Mouse (Mus musculus) midbrain, postnatal 0 days (tissue): ENCODE data around the gene Gjb1. TPM values are rescaled to one million over a fixed set of nuclear protein-coding genes. Genes with fewer than 3 reads are reported as not detected.
A peak's percentile ranks its signal among the peaks of the same experiment; 100 is the strongest.

Source experiments
- ATAC-seq: fragments of 200-750 bp; cut with Nextera tagmentation; 2 replicates; pipeline ENCODE4 v1.8.0; 2017; ENCODE audit warnings: moderate number of reproducible peaks, mild to moderate bottlenecking, moderate TSS enrichment, moderate library complexity; ENCODE audit not compliant: low FRiP score
- DNase-seq: peaks from one replicate; pipeline ENCODE4 v3.0.0-alpha.2; 2015; ENCODE audit warnings: low spot score
- H3K27ac ChIP-seq: fragments of 300-500 bp; sonication (generic); 2 replicates; pipeline ENCODE4 v1.5.1; 2014; ENCODE audit warnings: low read depth, mild to moderate bottlenecking, low read length, mixed read lengths
- H3K27me3 ChIP-seq: fragments of 300-500 bp; sonication (generic); 2 replicates; pipeline ENCODE4 v1.6.1; 2014; ENCODE audit warnings: low read length, control low read depth, mixed read lengths; ENCODE audit not compliant: insufficient read depth
- H3K36me3 ChIP-seq: fragments of 300-500 bp; sonication (generic); 2 replicates; pipeline ENCODE4 v1.6.1; 2014; ENCODE audit warnings: low read length, control low read depth, mixed read lengths; ENCODE audit not compliant: insufficient read depth
- H3K4me1 ChIP-seq: fragments of 300-500 bp; sonication (generic); 2 replicates; pipeline ENCODE4 v1.6.1; 2014; ENCODE audit warnings: mild to moderate bottlenecking, control low read depth, antibody characterized with exemption, low read length, mixed read lengths; ENCODE audit not compliant: insufficient read depth
- H3K4me2 ChIP-seq: fragments of 300-500 bp; sonication (generic); 2 replicates; pipeline ENCODE4 v1.6.1; 2014; ENCODE audit warnings: low read depth, mild to moderate bottlenecking, low read length, mixed read lengths; ENCODE audit not compliant: poor library complexity, severe bottlenecking
- H3K4me3 ChIP-seq: fragments of 300-500 bp; sonication (generic); 2 replicates; pipeline ENCODE4 v1.5.1; 2014; ENCODE audit warnings: low read depth, mild to moderate bottlenecking, low read length, moderate library complexity
- H3K9ac ChIP-seq: fragments of 300-500 bp; sonication (generic); replicated peaks from 2 replicates; pipeline ENCODE4 v1.6.1; 2014; ENCODE audit warnings: mild to moderate bottlenecking, low read length, moderate library complexity, mixed read lengths; ENCODE audit not compliant: poor library complexity, severe bottlenecking
- H3K9me3 ChIP-seq: fragments of 300-500 bp; sonication (generic); 2 replicates; pipeline ENCODE4 v1.6.1; 2016; ENCODE audit warnings: low read length, control low read depth
- CTCF ChIP-seq: IDR thresholded peaks from 2 replicates; pipeline ENCODE4 v1.5.1; 2016; ENCODE audit warnings: antibody characterized with exemption, mild to moderate bottlenecking
- WGBS: fragments of 180-500 bp; shearing (Covaris S2); extraction: QIAGEN DNeasy Blood & Tissue Kit; methylation state at CpG from one replicate; pipeline ENCODE4 v1.1.7; 2014; 5-methylcytosine and 5-hydroxymethylcytosine counted together
- polyA plus RNA-seq: library from polyadenylated mRNA; unstranded; fragments of >200 nt; fragmentation: Nextera tagmentation; extraction: Ambion mirVana; gene quantifications from 2 replicates; pipeline ENCODE4 v1.2.1, GENCODE M21; 2015
- total RNA-seq: library from RNA; depleted of rRNA; stranded (reverse); fragments of >200 nt; gene quantifications from 2 replicates; pipeline ENCODE4 v1.2.3, GENCODE M21; 2014; rRNA removed

The Gjb1 gene
- total RNA-seq = 1.5 and 2.1 TPM in 2 replicates
- 1.7 and 2.4 TPM in 2 replicates for polyA plus RNA-seq

DNA sequence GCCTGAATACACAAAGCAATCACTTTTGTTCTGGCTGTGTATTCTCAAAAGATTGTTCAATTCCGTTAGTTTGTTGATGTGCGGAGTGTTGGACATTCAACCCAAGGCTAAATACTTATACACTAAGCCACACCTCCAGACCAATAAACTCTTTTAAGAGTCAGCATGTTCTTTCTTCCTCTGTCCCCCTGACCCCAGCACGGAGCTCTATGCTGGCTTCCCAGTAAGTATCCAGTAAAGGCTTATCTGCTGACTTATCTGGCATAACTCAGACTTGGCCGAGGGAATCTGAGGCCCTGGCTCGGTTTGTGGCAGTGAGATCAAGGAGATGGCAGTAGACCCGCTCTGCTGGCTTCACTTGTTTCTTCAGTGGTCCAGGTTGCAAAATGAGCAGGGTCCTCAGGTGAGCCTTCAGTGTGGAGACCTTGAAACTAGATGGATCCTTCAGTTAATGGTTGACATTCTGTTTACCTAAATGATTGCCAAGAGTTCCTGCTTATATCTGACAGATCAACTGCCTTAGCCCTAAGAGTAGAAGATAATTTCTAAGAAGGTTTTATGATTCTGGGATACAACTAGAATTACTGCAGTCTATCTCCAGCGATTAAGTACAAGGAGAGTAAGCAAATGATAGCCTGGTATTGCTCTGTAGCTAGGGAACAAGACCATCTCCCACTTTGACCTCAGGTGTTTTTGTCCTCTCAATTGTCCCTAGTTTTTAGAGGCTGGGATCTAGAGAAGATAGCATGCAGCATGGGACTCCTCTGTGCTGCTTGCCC is at the start of gene Gjb1:
Gene Gjb1, plus strand, starts transcription at position 189 of the 779 bp plus-strand sequence.
- no peaks in the 10 kb centered on the region for H3K36me3 ChIP-seq
- no peaks in the 10 kb centered on the region for H3K4me1 ChIP-seq
- no peak within 1 kb of the TSS for H3K4me2 ChIP-seq
- H3K4me3 ChIP-seq = no peak within 1 kb of the TSS
- DNase-seq (no peak), ATAC-seq (no peak)
- 0 out of 2 replicates have a peak, but pooled peaks cover 3% of the 10 kb centered on the region for H3K27me3 ChIP-seq
- no peaks in the 10 kb centered on the region for H3K9me3 ChIP-seq
- H3K9ac ChIP-seq = no peak within 1 kb of the TSS
- TF ChIP-seq CTCF = no peak
- WGBS = 84% methylated on average over 7 of the region's 7 CpGs
- no peak within 1 kb of the TSS for H3K27ac ChIP-seq

GRCm38 (mm10) chrX:101329372-101330028 is 46.7 kb upstream of the Gjb1 start:
- 23% methylated on average over 10 of the region's 10 CpGs for WGBS
- peak; percentile 85 for TF ChIP-seq CTCF

GRCm38 (mm10) chrX:101332031-101332374 is 44.2 kb upstream of the Gjb1 start:
- Histone ChIP-seq H3K4me3 (peak overlapping the region; percentile 18; the same call in 1 of the 2 replicates), H3K9me3 (no peaks in the 10 kb centered on the region), H3K4me1 (no peaks in the 10 kb centered on the region), H3K27me3 (no peaks in the 10 kb centered on the region), H3K4me2 (peak overlapping the region; percentile 29; the same call in 1 of the 2 replicates), H3K36me3 (no peaks in the 10 kb centered on the region), H3K27ac (peak overlapping the region; percentile 94), H3K9ac (no peak overlapping the region)
- 37% methylated on average over 9 of the region's 9 CpGs for WGBS
- TF ChIP-seq CTCF = no peak
- ATAC-seq (peak; percentile 28), DNase-seq (no peak)

More at GRCm38 (mm10) chrX:101329372-101330028, 46.7 kb upstream of the Gjb1 start:
- H3K9ac ChIP-seq = no peak overlapping the region
- no peaks in the 10 kb centered on the region for H3K36me3 ChIP-seq
- DNase-seq = peak; percentile 75
- peak overlapping the region; percentile 47; the same call in 1 of the 2 replicates for H3K27ac ChIP-seq
- ATAC-seq = no peak
- H3K4me1 ChIP-seq = no peaks in the 10 kb centered on the region
- no peaks in the 10 kb centered on the region for H3K27me3 ChIP-seq
- no peaks in the 10 kb centered on the region for H3K9me3 ChIP-seq
- no peak overlapping the region for H3K4me3 ChIP-seq
- no peak overlapping the region for H3K4me2 ChIP-seq

GRCm38 (mm10) chrX:101332375-101333211 is 43.6 kb upstream of the Gjb1 start:
- Histone ChIP-seq H3K4me1 (no peaks in the 10 kb centered on the region), H3K9ac (0 out of 2 replicates have a peak overlapping the region, but pooled peaks have one; percentile 3), H3K4me2 (peak overlapping the region; percentile 35), H3K27ac (peak overlapping the region; percentile 94), H3K27me3 (no peaks in the 10 kb centered on the region), H3K9me3 (no peaks in the 10 kb centered on the region), H3K36me3 (no peaks in the 10 kb centered on the region), H3K4me3 (peak overlapping the region; percentile 25)
- TF ChIP-seq CTCF = no peak; the same call in 1 of the 2 replicates
- WGBS = 24% methylated on average over 40 of the region's 49 CpGs
- peak; percentile 93 for ATAC-seq
- DNase-seq = peak; percentile 97

DNA sequence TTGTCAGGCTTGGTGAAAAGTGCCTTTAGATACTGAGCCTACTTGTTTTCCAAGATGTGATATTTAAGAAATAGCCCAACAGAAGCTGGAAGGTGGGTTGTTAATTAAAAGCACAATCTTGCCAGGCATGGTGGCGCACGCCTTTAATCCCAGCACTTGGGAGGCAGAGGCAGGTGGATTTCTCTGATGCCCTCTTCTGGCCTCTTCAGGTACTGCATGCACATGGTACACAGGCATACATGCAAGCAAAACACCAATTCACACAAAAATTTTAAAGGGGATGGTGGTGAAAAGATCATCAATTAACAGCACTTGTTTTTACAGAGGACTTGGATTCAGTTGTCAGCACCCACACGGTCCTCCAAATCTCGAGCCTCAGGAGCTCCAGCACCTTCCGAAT is 41.6 kb upstream of the Gjb1 start:
- Histone ChIP-seq H3K27ac (no peak overlapping the region), H3K27me3 (no peaks in the 10 kb centered on the region), H3K4me3 (no peak overlapping the region), H3K9me3 (no peaks in the 10 kb centered on the region), H3K4me1 (no peaks in the 10 kb centered on the region), H3K4me2 (no peak overlapping the region), H3K9ac (no peak overlapping the region), H3K36me3 (no peaks in the 10 kb centered on the region)
- DNase-seq (no peak), ATAC-seq (no peak)
- TF ChIP-seq CTCF = peak; percentile 64
- WGBS = 94% methylated on average over 5 of the region's 5 CpGs
